Mouse (Mus musculus): ENCODE results near the gene Chit1. TPM values are rescaled to one million over a fixed set of nuclear protein-coding genes. Genes with fewer than 3 reads are reported as not detected.

Gene Chit1
- polyA plus RNA-seq, 1 experiment, result 0.08 TPM

- Histone ChIP-seq H3K4me3 (peak overlapping the region; percentile 14), H3K27me3 (ENCODE audit: control insufficient read depth, insufficient read depth, insufficient read length) (no peaks in the 10 kb centered on the region), H3K79me2 (ENCODE audit: control insufficient read depth, insufficient read depth) (no peaks in the 10 kb centered on the region), H3K36me3 (ENCODE audit: control insufficient read depth, insufficient read depth) (no peaks in the 10 kb centered on the region), H3K4me2 (ENCODE audit: low read depth) (peak overlapping the region; percentile 99), H3ac (ENCODE audit: control insufficient read depth, insufficient read length) (no peak overlapping the region)
- TF ChIP-seq TCF3 (IDR thresholded peaks at IDR 0.05; ENCODE audit: insufficient read length, low read depth), result no peak
- peak; percentile 17 for TF ChIP-seq POLR2A (IDR thresholded peaks at IDR 0.05; ENCODE audit: insufficient read length, low read depth)
Measured at GRCm38 (mm10) chr1:134093771-134094526, 17.1 kb upstream of the Chit1 start.

- H3K27me3 ChIP-seq (ENCODE audit: control insufficient read depth, insufficient read depth, insufficient read length), result no peaks in the 10 kb centered on the region
- no peak overlapping the region for H3K4me3 ChIP-seq
- no peaks in the 10 kb centered on the region for H3K36me3 ChIP-seq (ENCODE audit: control insufficient read depth, insufficient read depth)
- peak overlapping the region; percentile 92 for H3K4me2 ChIP-seq (ENCODE audit: low read depth)
- TF ChIP-seq MYOG (IDR thresholded peaks at IDR 0.05; ENCODE audit: control insufficient read depth in 1 of 3, insufficient read depth in 1 of 3, insufficient read length in 2 of 3, low read depth in 2 of 3) (no peak), MYOD1 (IDR thresholded peaks at IDR 0.05; ENCODE audit: control insufficient read depth in 1 of 3, insufficient read length in 2 of 3, low read depth in 2 of 3) (no peak), CEBPB (IDR thresholded peaks at IDR 0.05; ENCODE audit: insufficient read depth, poor library complexity, severe bottlenecking) (no peak), SRF (IDR thresholded peaks at IDR 0.05; ENCODE audit: control insufficient read depth, insufficient read length, low read depth) (no peak), REST (IDR thresholded peaks at IDR 0.05; ENCODE audit: insufficient read depth, insufficient read length) (no peak), MAX (IDR thresholded peaks at IDR 0.05; ENCODE audit: low read depth) (no peak), E2F4 (IDR thresholded peaks at IDR 0.05; ENCODE audit: insufficient read depth) (no peak), TCF12 (IDR thresholded peaks at IDR 0.05; ENCODE audit: insufficient read depth, poor library complexity, severe bottlenecking) (no peak), POLR2AphosphoS2 (IDR thresholded peaks at IDR 0.05; ENCODE audit: insufficient read length, low read depth) (no peak), TCF3 (IDR thresholded peaks at IDR 0.05; ENCODE audit: insufficient read length, low read depth) (no peak), USF1 (IDR thresholded peaks at IDR 0.05; ENCODE audit: low read depth) (no peak), POLR2A (IDR thresholded peaks at IDR 0.05; ENCODE audit: insufficient read length, low read depth) (no peak)
- no peak overlapping the region for H3ac ChIP-seq (ENCODE audit: control insufficient read depth, insufficient read length)
- no peaks in the 10 kb centered on the region for H3K79me2 ChIP-seq (ENCODE audit: control insufficient read depth, insufficient read depth)
Measured at GRCm38 (mm10) chr1:134095033-134095612, 15.9 kb upstream of the Chit1 start.

GRCm38 (mm10) chr1:134095721-134096120, 15.3 kb upstream of the Chit1 start:
- Histone ChIP-seq H3K27me3 (ENCODE audit: control insufficient read depth, insufficient read depth, insufficient read length) (no peaks in the 10 kb centered on the region), H3K4me3 (no peak overlapping the region), H3K79me2 (ENCODE audit: control insufficient read depth, insufficient read depth) (no peaks in the 10 kb centered on the region), H3K36me3 (ENCODE audit: control insufficient read depth, insufficient read depth) (no peaks in the 10 kb centered on the region), H3K4me2 (ENCODE audit: low read depth) (peak overlapping the region; percentile 92), H3ac (ENCODE audit: control insufficient read depth, insufficient read length) (no peak overlapping the region)
- TF ChIP-seq POLR2AphosphoS2 (IDR thresholded peaks at IDR 0.05; ENCODE audit: insufficient read length, low read depth), result no peak
- no peak for TF ChIP-seq MYOG (IDR thresholded peaks at IDR 0.05; ENCODE audit: control insufficient read depth in 1 of 3, insufficient read depth in 1 of 3, insufficient read length in 2 of 3, low read depth in 2 of 3)
- no peak for TF ChIP-seq E2F4 (IDR thresholded peaks at IDR 0.05; ENCODE audit: insufficient read depth)
- no peak for TF ChIP-seq CEBPB (IDR thresholded peaks at IDR 0.05; ENCODE audit: insufficient read depth, poor library complexity, severe bottlenecking)
- no peak for TF ChIP-seq MYOD1 (IDR thresholded peaks at IDR 0.05; ENCODE audit: control insufficient read depth in 1 of 3, insufficient read length in 2 of 3, low read depth in 2 of 3)
- TF ChIP-seq TCF3 (IDR thresholded peaks at IDR 0.05; ENCODE audit: insufficient read length, low read depth), result no peak
- no peak for TF ChIP-seq REST (IDR thresholded peaks at IDR 0.05; ENCODE audit: insufficient read depth, insufficient read length)
- TF ChIP-seq POLR2A (IDR thresholded peaks at IDR 0.05; ENCODE audit: insufficient read length, low read depth), result no peak
- TF ChIP-seq SRF (IDR thresholded peaks at IDR 0.05; ENCODE audit: control insufficient read depth, insufficient read length, low read depth), result no peak
- no peak for TF ChIP-seq USF1 (IDR thresholded peaks at IDR 0.05; ENCODE audit: low read depth)
- TF ChIP-seq TCF12 (IDR thresholded peaks at IDR 0.05; ENCODE audit: insufficient read depth, poor library complexity, severe bottlenecking), result no peak
- TF ChIP-seq MAX (IDR thresholded peaks at IDR 0.05; ENCODE audit: low read depth), result no peak

DNA sequence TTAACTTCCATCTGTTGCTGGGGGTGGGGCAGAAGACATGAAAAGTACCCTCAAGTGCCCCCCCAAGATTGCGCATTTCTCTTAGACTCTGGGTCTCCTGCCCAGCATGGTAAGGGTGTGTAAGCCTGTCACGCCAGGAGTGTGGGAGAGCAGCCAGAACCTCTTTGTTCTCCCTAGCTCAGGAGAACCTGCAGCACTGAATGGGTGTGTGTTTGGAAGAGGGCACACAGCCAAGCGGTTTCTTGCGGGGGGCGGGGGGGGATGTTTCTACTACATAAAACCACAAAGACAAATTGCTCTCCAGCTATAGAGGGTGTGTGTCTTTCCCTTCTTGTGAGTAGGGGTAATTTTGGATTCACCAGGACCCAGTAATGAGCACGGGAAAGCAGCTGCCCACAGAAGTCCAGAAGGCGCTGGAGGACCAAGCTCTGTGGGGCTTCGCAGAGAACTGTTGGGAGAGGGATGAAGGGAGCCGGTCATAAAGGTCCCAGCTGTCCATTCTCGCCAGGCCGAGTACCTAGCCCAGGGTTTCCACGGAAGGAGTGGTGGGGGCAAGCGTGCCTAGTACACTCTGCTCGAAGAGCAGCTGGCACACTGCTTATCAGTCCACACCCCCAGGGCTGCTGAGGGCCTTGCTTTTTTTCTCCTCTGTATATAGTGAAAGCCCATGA, 14.6 kb upstream of the Chit1 start:
- no peaks in the 10 kb centered on the region for H3K79me2 ChIP-seq (ENCODE audit: control insufficient read depth, insufficient read depth)
- H3K4me2 ChIP-seq (ENCODE audit: low read depth), result peak overlapping the region; percentile 92
- no peaks in the 10 kb centered on the region for H3K36me3 ChIP-seq (ENCODE audit: control insufficient read depth, insufficient read depth)
- no peak overlapping the region for H3ac ChIP-seq (ENCODE audit: control insufficient read depth, insufficient read length)
- no peaks in the 10 kb centered on the region for H3K27me3 ChIP-seq (ENCODE audit: control insufficient read depth, insufficient read depth, insufficient read length)
- no peak overlapping the region for H3K4me3 ChIP-seq
- TF ChIP-seq REST (IDR thresholded peaks at IDR 0.05; ENCODE audit: insufficient read depth, insufficient read length), result no peak
- TF ChIP-seq MAX (IDR thresholded peaks at IDR 0.05; ENCODE audit: low read depth), result no peak
- peak; percentile 34 for TF ChIP-seq TCF3 (IDR thresholded peaks at IDR 0.05; ENCODE audit: insufficient read length, low read depth)
- no peak for TF ChIP-seq E2F4 (IDR thresholded peaks at IDR 0.05; ENCODE audit: insufficient read depth)
- peak in 2 of 3 experiments; percentile 81 to 91 for TF ChIP-seq MYOD1 (IDR thresholded peaks at IDR 0.05; ENCODE audit: control insufficient read depth in 1 of 3, insufficient read length in 2 of 3, low read depth in 2 of 3)
- TF ChIP-seq TCF12 (IDR thresholded peaks at IDR 0.05; ENCODE audit: insufficient read depth, poor library complexity, severe bottlenecking), result peak; percentile 17
- no peak for TF ChIP-seq POLR2AphosphoS2 (IDR thresholded peaks at IDR 0.05; ENCODE audit: insufficient read length, low read depth)
- TF ChIP-seq SRF (IDR thresholded peaks at IDR 0.05; ENCODE audit: control insufficient read depth, insufficient read length, low read depth), result no peak
- peak; percentile 58 to 95 (median 81) for TF ChIP-seq MYOG (IDR thresholded peaks at IDR 0.05; ENCODE audit: control insufficient read depth in 1 of 3, insufficient read depth in 1 of 3, insufficient read length in 2 of 3, low read depth in 2 of 3)
- TF ChIP-seq POLR2A (IDR thresholded peaks at IDR 0.05; ENCODE audit: insufficient read length, low read depth), result no peak
- no peak for TF ChIP-seq USF1 (IDR thresholded peaks at IDR 0.05; ENCODE audit: low read depth)
- no peak for TF ChIP-seq CEBPB (IDR thresholded peaks at IDR 0.05; ENCODE audit: insufficient read depth, poor library complexity, severe bottlenecking)

Measured in myocyte (in vitro differentiated cells).